Mouse (Mus musculus): ENCODE measurements around the gene Rab14. TPM values are rescaled to one million over a fixed set of nuclear protein-coding genes. Genes with fewer than 3 reads are reported as not detected.
A peak's percentile ranks its signal among the peaks of the same experiment; 100 is the strongest.

Rab14 gene
- total RNA-seq, 2 experiments from 2014 or later: 71.3 to 79.2 TPM

GRCm38 (mm10) chr2:35203729-35204128 is 2.8 kb upstream of the Rab14 start:
- ATAC-seq (replicated peaks; ENCODE audit: low FRiP score, poor library complexity, severe bottlenecking): no peak

GRCm38 (mm10) chr2:35199971-35200897 is 686 bp downstream of the Rab14 start:
- ATAC-seq (replicated peaks; ENCODE audit: low FRiP score, poor library complexity, severe bottlenecking): peak; percentile 33

- peak; percentile 53 for ATAC-seq (replicated peaks; ENCODE audit: low FRiP score, poor library complexity, severe bottlenecking)
These were observed 1.4 kb downstream of the Rab14 start for GRCm38 (mm10) chr2:35199541-35199940.

- ATAC-seq (replicated peaks; ENCODE audit: low FRiP score, poor library complexity, severe bottlenecking): no peak
These were observed 5.0 kb downstream of the Rab14 start for GRCm38 (mm10) chr2:35195626-35196544.

- ATAC-seq (replicated peaks; ENCODE audit: low FRiP score, poor library complexity, severe bottlenecking): no peak
These were observed 6.9 kb downstream of the Rab14 start for GRCm38 (mm10) chr2:35193976-35194375.

- ATAC-seq (replicated peaks; ENCODE audit: low FRiP score, poor library complexity, severe bottlenecking): no peak
These were observed 12.0 kb downstream of the Rab14 start for GRCm38 (mm10) chr2:35188929-35189328.

GRCm38 (mm10) chr2:35183115-35183673 is 17.7 kb downstream of the Rab14 start:
- no peak for ATAC-seq (replicated peaks; ENCODE audit: low FRiP score, poor library complexity, severe bottlenecking)

- ATAC-seq (replicated peaks; ENCODE audit: low FRiP score, poor library complexity, severe bottlenecking): no peak
These were observed 22.8 kb downstream of the Rab14 start for GRCm38 (mm10) chr2:35178153-35178552.

- ATAC-seq (replicated peaks; ENCODE audit: low FRiP score, poor library complexity, severe bottlenecking): no peak
These were observed 25.4 kb downstream of the Rab14 start for GRCm38 (mm10) chr2:35175281-35176065.

GRCm38 (mm10) chr2:35174100-35174499 is 26.8 kb downstream of the Rab14 start:
- ATAC-seq (replicated peaks; ENCODE audit: low FRiP score, poor library complexity, severe bottlenecking): no peak

- ATAC-seq (replicated peaks; ENCODE audit: low FRiP score, poor library complexity, severe bottlenecking): no peak
These were observed 27.3 kb downstream of the Rab14 start for GRCm38 (mm10) chr2:35173666-35174065.

- ATAC-seq (replicated peaks; ENCODE audit: low FRiP score, poor library complexity, severe bottlenecking): no peak
These were observed 28.7 kb downstream of the Rab14 start for GRCm38 (mm10) chr2:35172246-35172645.

- no peak for ATAC-seq (replicated peaks; ENCODE audit: low FRiP score, poor library complexity, severe bottlenecking)
These were observed 29.5 kb downstream of the Rab14 start for GRCm38 (mm10) chr2:35171341-35171861.

- no peak for ATAC-seq (replicated peaks; ENCODE audit: low FRiP score, poor library complexity, severe bottlenecking)
These were observed 31.5 kb downstream of the Rab14 start for GRCm38 (mm10) chr2:35169452-35169851.

GRCm38 (mm10) chr2:35166816-35167215 is 34.1 kb downstream of the Rab14 start:
- ATAC-seq (replicated peaks; ENCODE audit: low FRiP score, poor library complexity, severe bottlenecking): no peak

GRCm38 (mm10) chr2:35165416-35165815 is 35.5 kb downstream of the Rab14 start:
- no peak for ATAC-seq (replicated peaks; ENCODE audit: low FRiP score, poor library complexity, severe bottlenecking)

GRCm38 (mm10) chr2:35163396-35163795 is 37.5 kb downstream of the Rab14 start:
- no peak for ATAC-seq (replicated peaks; ENCODE audit: low FRiP score, poor library complexity, severe bottlenecking)

GRCm38 (mm10) chr2:35161846-35162488 is 39.0 kb downstream of the Rab14 start:
- no peak for ATAC-seq (replicated peaks; ENCODE audit: low FRiP score, poor library complexity, severe bottlenecking)

- peak; percentile 68; the same call in 1 of the 2 replicates for ATAC-seq (replicated peaks; ENCODE audit: low FRiP score, poor library complexity, severe bottlenecking)
These were observed 40.7 kb downstream of the Rab14 start for GRCm38 (mm10) chr2:35160206-35160605.

All from erythroid progenitor cell, adult 5-6 weeks (primary cell).